Comparison of ENCODE assay signal across 30 mouse cellular contexts in the genomic region with DNA sequence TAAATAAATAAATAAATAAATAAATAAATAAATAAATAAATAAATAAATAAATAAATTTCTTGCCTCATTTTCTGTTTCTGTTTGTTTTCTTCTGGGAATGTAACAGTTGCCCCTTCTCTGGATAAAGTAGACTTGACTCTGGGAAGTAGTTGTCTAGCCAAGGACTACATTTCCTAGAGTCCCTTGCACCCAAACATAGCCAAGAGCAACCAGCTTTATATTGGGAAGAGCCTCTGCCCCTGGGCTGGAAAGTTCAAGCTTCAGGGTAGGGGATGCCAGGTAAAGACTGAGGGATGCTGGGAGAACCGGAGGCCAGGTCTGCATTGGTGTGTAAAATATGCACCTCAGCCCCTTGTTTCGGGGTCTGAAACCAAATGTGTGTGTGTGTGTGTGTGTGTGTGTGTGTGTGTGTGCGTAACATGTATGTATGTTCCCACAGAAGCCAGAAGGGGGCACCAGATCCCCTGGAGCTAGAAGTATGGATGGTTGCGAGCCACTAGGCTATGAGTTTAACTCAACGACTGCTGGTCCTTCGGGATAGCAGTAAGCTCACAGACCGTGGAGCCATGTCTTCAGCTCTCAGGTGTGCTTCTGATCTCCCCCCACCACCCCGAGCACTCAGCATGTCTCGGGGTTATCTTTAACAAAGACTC. TPM values are rescaled to one million over a fixed set of nuclear protein-coding genes. Genes with fewer than 3 reads are reported as not detected.
A peak's percentile ranks its signal among the peaks of the same experiment; 100 is the strongest.
DNase-seq lines count a peak whose midpoint lies in the region; ATAC-seq and TF ChIP-seq lines count a peak whose summit lies in the region.
"Had no signal": no experiment of that assay in that cellular context is flagged by ENCODE, and none has a peak within 500 bp of the region (broad histone marks: within the 10 kb centered on the region; RNA-seq: fewer than 3 reads in every experiment).

No protein-coding gene starts in this region.

- in situ Hi-C loops in ES-E14 (cut with MboI; ENCODE audit: low sequenced_read_pairs in 2 of 2, unreplicated experiment in 2 of 2) = no loop called here

- H3K4me1 ChIP-seq in midbrain, embryonic 11.5 days (ENCODE audit: control insufficient read depth, insufficient read depth, low read length) = no peaks in the 10 kb centered on the region
- no peaks in the 10 kb centered on the region for H3K4me1 ChIP-seq in midbrain, embryonic 16.5 days (ENCODE audit: control insufficient read depth, insufficient read depth, low read length)
- H3K4me1 ChIP-seq in ES-E14 (ENCODE audit: control insufficient read depth in 2 of 2, insufficient read depth in 2 of 2, low read length in 2 of 2, poor library complexity in 1 of 2) = no peaks in the 10 kb centered on the region
- H3K4me1 ChIP-seq: forebrain, embryonic 15.5 days had no signal

- no peaks in the 10 kb centered on the region for H3K9me3 ChIP-seq in midbrain, embryonic 11.5 days (ENCODE audit: control insufficient read depth, low read length)
- no peaks in the 10 kb centered on the region for H3K9me3 ChIP-seq in midbrain, embryonic 16.5 days (replicated peaks; ENCODE audit: control insufficient read depth, low read length, poor library complexity, severe bottlenecking)
- H3K9me3 ChIP-seq in ES-E14 (ENCODE audit: control insufficient read depth, insufficient read depth, low read depth, low read length) = no peaks in the 10 kb centered on the region
- H3K9me3 ChIP-seq: embryonic facial prominence, embryonic 10.5 days; forebrain, embryonic 15.5 days; heart, embryonic 15.5 days had no signal

- no peaks in the 10 kb centered on the region for H3K27me3 ChIP-seq in midbrain, embryonic 11.5 days (ENCODE audit: control insufficient read depth, insufficient read depth, low read length)
- no peaks in the 10 kb centered on the region for H3K27me3 ChIP-seq in midbrain, embryonic 16.5 days (ENCODE audit: control insufficient read depth, insufficient read depth, low read depth, low read length)
- H3K27me3 ChIP-seq: embryonic facial prominence, embryonic 13.5 days; forebrain, embryonic 12.5 days; forebrain, embryonic 15.5 days; heart, embryonic 12.5 days; heart, embryonic 15.5 days had no signal

- no peak for ATAC-seq in midbrain, embryonic 11.5 days (ENCODE audit: low FRiP score)
- ATAC-seq in midbrain, embryonic 16.5 days = no peak
- ATAC-seq: forebrain, embryonic 15.5 days had no signal

- 94% methylated on average over 9 of the region's 9 CpGs for WGBS in midbrain, embryonic 11.5 days
- WGBS in midbrain, embryonic 16.5 days = 96% methylated on average over 9 of the region's 9 CpGs

- H3K4me3 ChIP-seq in midbrain, embryonic 11.5 days (ENCODE audit: low read depth, low read length) = no peak overlapping the region
- H3K4me3 ChIP-seq in midbrain, embryonic 16.5 days (ENCODE audit: low read depth, low read length) = no peak overlapping the region
- no peak overlapping the region for H3K4me3 ChIP-seq in ES-E14 (ENCODE audit: insufficient read depth in 1 of 2, low read depth in 1 of 2, low read length in 2 of 2, poor library complexity in 1 of 2, severe bottlenecking in 1 of 2)
- H3K4me3 ChIP-seq: embryonic facial prominence, embryonic 10.5 days; embryonic facial prominence, embryonic 13.5 days; erythroblast, embryonic 14.5 days; forebrain, embryonic 12.5 days; forebrain, embryonic 15.5 days; heart, embryonic 12.5 days; heart, embryonic 15.5 days had no signal

- no peak overlapping the region for H3K9ac ChIP-seq in midbrain, embryonic 11.5 days (ENCODE audit: low read length)
- H3K9ac ChIP-seq in midbrain, embryonic 16.5 days (ENCODE audit: low read depth, low read length) = no peak overlapping the region
- no peak overlapping the region for H3K9ac ChIP-seq in ES-E14 (ENCODE audit: insufficient read depth, low read depth, low read length, poor library complexity, severe bottlenecking)
- H3K9ac ChIP-seq: embryonic facial prominence, embryonic 13.5 days; forebrain, embryonic 12.5 days; forebrain, embryonic 15.5 days; heart, embryonic 12.5 days; heart, embryonic 15.5 days; hindbrain, embryonic 14.5 days had no signal

- DNase-seq in midbrain, embryonic 11.5 days (ENCODE audit: low spot score, missing footprints) = peak; percentile 59
- DNase-seq in ES-E14 (ENCODE audit: low read depth, low spot score) (no peak), ZHBTc4 (ENCODE audit: low read depth, low spot score) (peak; percentile 70)
- DNase-seq in yolk sac, embryonic 10.5 days (ENCODE audit: low spot score) = no peak
- no peak for DNase-seq in layer of hippocampus, postnatal 36 days
- DNase-seq: adrenal gland, adult 8-10 months; adrenal gland, postnatal 25 days; cerebellum, adult 11-12 months; cerebellum, adult 8-10 months; cerebellum, postnatal 10 days; cerebellum, postnatal 36 days; embryo, embryonic 11 days; gastrocnemius, postnatal 25 days; heart, adult 18-20 months; heart, postnatal 10 days; heart, postnatal 36 days had no signal

- no peak overlapping the region for H3K27ac ChIP-seq in midbrain, embryonic 11.5 days (ENCODE audit: low read depth, low read length)
- no peak overlapping the region for H3K27ac ChIP-seq in midbrain, embryonic 16.5 days (ENCODE audit: low read length)
- no peak overlapping the region for H3K27ac ChIP-seq in ES-E14 (ENCODE audit: insufficient read depth, low read depth, low read length, poor library complexity, severe bottlenecking)
- H3K27ac ChIP-seq: embryonic facial prominence, embryonic 10.5 days; embryonic facial prominence, embryonic 13.5 days; forebrain, embryonic 12.5 days; forebrain, embryonic 15.5 days; heart, embryonic 15.5 days; hindbrain, embryonic 14.5 days had no signal

- no peak overlapping the region for H3K4me2 ChIP-seq in midbrain, embryonic 11.5 days
- no peak overlapping the region for H3K4me2 ChIP-seq in midbrain, embryonic 16.5 days (ENCODE audit: low read length)
- H3K4me2 ChIP-seq: embryonic facial prominence, embryonic 13.5 days; forebrain, embryonic 12.5 days; forebrain, embryonic 15.5 days; heart, embryonic 12.5 days; heart, embryonic 15.5 days; hindbrain, embryonic 14.5 days had no signal

- no peaks in the 10 kb centered on the region for H3K36me3 ChIP-seq in midbrain, embryonic 11.5 days (ENCODE audit: control insufficient read depth, insufficient read depth, low read length)
- no peaks in the 10 kb centered on the region for H3K36me3 ChIP-seq in midbrain, embryonic 16.5 days (ENCODE audit: control insufficient read depth, insufficient read depth, low read length)
- H3K36me3 ChIP-seq in ES-E14 (ENCODE audit: control insufficient read depth, insufficient read depth, low read length, poor library complexity, severe bottlenecking) = no peaks in the 10 kb centered on the region
- H3K36me3 ChIP-seq: embryonic facial prominence, embryonic 10.5 days; embryonic facial prominence, embryonic 13.5 days; forebrain, embryonic 12.5 days; forebrain, embryonic 15.5 days; heart, embryonic 12.5 days; heart, embryonic 15.5 days had no signal

TF ChIP-seq in ES-E14, 5 proteins besides CTCF, POLR2A, EP300 and RAD21:
- TF ChIP-seq MAFK (IDR thresholded peaks at IDR 0.05; ENCODE audit: insufficient read depth, low read depth, low read length) = no peak
- TF ChIP-seq HCFC1 (IDR thresholded peaks at IDR 0.05; ENCODE audit: borderline replicate concordance, insufficient read depth, low read length) = peak; percentile 72; the same call in 1 of the 2 replicates
- TF ChIP-seq ZNF384 (IDR thresholded peaks at IDR 0.05; ENCODE audit: low read depth, low read length) = no peak

RNA-seq across cellular contexts. Expression of a gene that starts 10.4 kb away (rescaled TPM):
- polyA plus RNA-seq in midbrain, embryonic 11.5 days (2014; fragmentation: Nextera tagmentation; extraction: Ambion mirVana) = 0.26 and 0.27 TPM in 2 replicates
- 0.20 and 0.25 TPM in 2 replicates for polyA plus RNA-seq in midbrain, embryonic 16.5 days (2015; fragmentation: Nextera tagmentation; extraction: Ambion mirVana)
- total RNA-seq in ES-E14 (2012; rRNA removed) = 1.7 and 2.1 TPM in 2 replicates
- total RNA-seq in layer of hippocampus, postnatal 36 days (2021) = not detected
- total RNA-seq: gastrocnemius, adult 8-10 months had no signal
- polyA plus RNA-seq: embryonic facial prominence, embryonic 13.5 days; erythroblast, embryonic 14.5 days had no signal

RNA-seq across cellular contexts. Expression of a gene that starts 26.0 kb away (rescaled TPM):
- 0.06 TPM in 1 of 2 replicates, not detected in the other for polyA plus RNA-seq in midbrain, embryonic 11.5 days (2014; fragmentation: Nextera tagmentation; extraction: Ambion mirVana)
- not detected in 2 replicates for polyA plus RNA-seq in midbrain, embryonic 16.5 days (2015; fragmentation: Nextera tagmentation; extraction: Ambion mirVana)
- 1.2 and 1.6 TPM in 2 replicates for total RNA-seq in ES-E14 (2012; rRNA removed)
- total RNA-seq in layer of hippocampus, postnatal 36 days (2021) = not detected
- total RNA-seq: adrenal gland, adult 8-10 months; adrenal gland, postnatal 25 days had no signal
- polyA plus RNA-seq: cortical plate, adult 2 months; erythroblast, embryonic 14.5 days; forebrain, embryonic 12.5 days; forebrain, embryonic 15.5 days; hindbrain, embryonic 11.5 days; hindbrain, embryonic 14.5 days; intestine, embryonic 14.5 days had no signal

RNA-seq across cellular contexts. Expression of a gene that starts 42.0 kb away (rescaled TPM):
- polyA plus RNA-seq in midbrain, embryonic 11.5 days (2014; fragmentation: Nextera tagmentation; extraction: Ambion mirVana) = 0.15 TPM in 1 of 2 replicates, not detected in the other
- polyA plus RNA-seq in midbrain, embryonic 16.5 days (2015; fragmentation: Nextera tagmentation; extraction: Ambion mirVana) = not detected in 2 replicates
- total RNA-seq in ES-E14 (2012; rRNA removed) = 0.09 and 0.21 TPM in 2 replicates
- not detected for total RNA-seq in layer of hippocampus, postnatal 36 days (2021)
- total RNA-seq: adrenal gland, adult 8-10 months; gastrocnemius, adult 8-10 months; gastrocnemius, postnatal 25 days; heart, adult 18-20 months; heart, postnatal 10 days; heart, postnatal 36 days had no signal
- polyA plus RNA-seq: brain, embryonic 14.5 days; embryonic facial prominence, embryonic 10.5 days; embryonic facial prominence, embryonic 13.5 days; erythroblast, embryonic 14.5 days; forebrain, embryonic 12.5 days; heart, embryonic 12.5 days; heart, embryonic 15.5 days; hindbrain, embryonic 11.5 days; hindbrain, embryonic 14.5 days had no signal

Comparison
In these comparisons a context has a peak if more than half of its experiments do, and no peak if none do; other contexts are left out.
1. DNase-seq: peak in midbrain, embryonic 11.5 days (single experiment) and ZHBTc4 (single experiment); none in ES-E14 (single experiment), yolk sac, embryonic 10.5 days (single experiment) and layer of hippocampus, postnatal 36 days (0 of 2).